Mouse (Mus musculus) limb, embryonic 14.5 days (tissue): ENCODE data around the gene Eif5a. TPM values are rescaled to one million over a fixed set of nuclear protein-coding genes. Genes with fewer than 3 reads are reported as not detected.
"Not testable (repeated sequence)": the region's sequence is repeated elsewhere in the genome, so short reads cannot be mapped to it uniquely, and the experiment has no call there.

ENCODE experiments used
- ATAC-seq: fragments of 200-750 bp; cut with Nextera tagmentation; 2 replicates; pipeline ENCODE4 v1.8.0; 2017; ENCODE audit warnings: low read depth, moderate number of reproducible peaks, moderate TSS enrichment; ENCODE audit not compliant: low FRiP score
- DNase-seq: peaks from one replicate; pipeline ENCODE4 v3.0.0-alpha.2; 2015; ENCODE audit warnings: low spot score
- H3K27ac ChIP-seq: fragments of 300-500 bp; sonication (generic); replicated peaks from 2 replicates; pipeline ENCODE4 v1.5.1; 2014; ENCODE audit warnings: low read depth, mild to moderate bottlenecking, low read length, moderate library complexity, mixed read lengths
- H3K27me3 ChIP-seq: fragments of 300-500 bp; sonication (generic); 2 replicates; pipeline ENCODE4 v1.6.1; 2014; ENCODE audit warnings: low read length, mixed read lengths; ENCODE audit not compliant: control insufficient read depth, insufficient read depth
- H3K36me3 ChIP-seq: fragments of 300-500 bp; sonication (generic); 2 replicates; pipeline ENCODE4 v1.6.1; 2014; ENCODE audit warnings: mild to moderate bottlenecking, low read length, moderate library complexity, mixed read lengths; ENCODE audit not compliant: control insufficient read depth, insufficient read depth
- H3K4me1 ChIP-seq: fragments of 300-500 bp; sonication (generic); 2 replicates; pipeline ENCODE4 v1.6.1; 2014; ENCODE audit warnings: antibody characterized with exemption, low read length, mixed read lengths; ENCODE audit not compliant: control insufficient read depth, insufficient read depth
- H3K4me2 ChIP-seq: fragments of 300-500 bp; sonication (generic); replicated peaks from 2 replicates; pipeline ENCODE4 v1.6.1; 2014; ENCODE audit warnings: low read depth, mild to moderate bottlenecking, low read length, moderate library complexity; ENCODE audit not compliant: severe bottlenecking
- H3K4me3 ChIP-seq: fragments of 300-500 bp; sonication (generic); replicated peaks from 2 replicates; pipeline ENCODE4 v1.5.1; 2014; ENCODE audit warnings: low read length
- H3K9ac ChIP-seq: fragments of 300-500 bp; sonication (generic); 2 replicates; pipeline ENCODE4 v1.6.1; 2014; ENCODE audit warnings: mild to moderate bottlenecking, low read depth, low read length, moderate library complexity; ENCODE audit not compliant: severe bottlenecking
- H3K9me3 ChIP-seq: fragments of 300-500 bp; sonication (generic); 2 replicates; pipeline ENCODE4 v1.6.1; 2016; ENCODE audit warnings: low read length; ENCODE audit not compliant: control insufficient read depth
- POLR2A ChIP-seq: fragments of 200-500 bp; IDR thresholded peaks from 2 replicates; pipeline ENCODE4 v1.8.0; 2012; ENCODE audit warnings: inconsistent platforms, mild to moderate bottlenecking, moderate library complexity, borderline replicate concordance; ENCODE audit not compliant: insufficient read depth, insufficient read length; ENCODE audit errors: extremely low read depth
- WGBS: fragments of 180-500 bp; shearing (Covaris S2); extraction: QIAGEN DNeasy Blood & Tissue Kit; methylation state at CpG from one replicate; pipeline ENCODE4 v1.1.7; 2014; 5-methylcytosine and 5-hydroxymethylcytosine counted together
- polyA plus RNA-seq, 2 experiments: library from polyadenylated mRNA; depleted of rRNA in 1 of 2; stranded (reverse) in 1 of 2; unstranded in 1 of 2; fragments of >200 nt; fragmentation: Nextera tagmentation in 1 of 2; extraction: Ambion mirVana in 1 of 2; gene quantifications; 2 replicates each; pipeline versions ENCODE4 v1.2.1 to v1.2.3; 2012 to 2014

Gene Eif5a
- polyA plus RNA-seq, 2 experiments: 1,079 to 1,603 TPM

- H3K27ac ChIP-seq: no peak overlapping the region
Measured at GRCm38 (mm10) chr11:69933066-69933465, 11.3 kb upstream of the Eif5a start.

GRCm38 (mm10) chr11:69932254-69932653 is 10.5 kb upstream of the Eif5a start:
- Histone ChIP-seq H3K27ac (no peak overlapping the region), H3K4me2 (no peak overlapping the region), H3K9ac (no peak overlapping the region), H3K4me1 (peaks cover 16% of the 10 kb centered on the region), H3K27me3 (no peaks in the 10 kb centered on the region), H3K36me3 (no peaks in the 10 kb centered on the region), H3K4me3 (no peak overlapping the region), H3K9me3 (no peaks in the 10 kb centered on the region)
- no peak for TF ChIP-seq POLR2A
- WGBS: 34% methylated on average over 3 of the region's 3 CpGs
- DNase-seq (no peak), ATAC-seq (no peak)

More at GRCm38 (mm10) chr11:69933066-69933465, 11.3 kb upstream of the Eif5a start:
- no peak for DNase-seq
- Histone ChIP-seq H3K4me2 (no peak overlapping the region), H3K9me3 (no peaks in the 10 kb centered on the region), H3K27me3 (no peaks in the 10 kb centered on the region), H3K4me3 (no peak overlapping the region), H3K4me1 (peaks cover 21% of the 10 kb centered on the region), H3K9ac (no peak overlapping the region), H3K36me3 (no peaks in the 10 kb centered on the region)
- TF ChIP-seq POLR2A: no peak
- WGBS: 76% methylated on average over 4 of the region's 4 CpGs
- ATAC-seq: no peak

GRCm38 (mm10) chr11:69931769-69932168 is 10.0 kb upstream of the Eif5a start:
- Histone ChIP-seq H3K36me3 (no peaks in the 10 kb centered on the region), H3K4me1 (peaks cover 11% of the 10 kb centered on the region), H3K9ac (no peak overlapping the region), H3K4me3 (no peak overlapping the region), H3K4me2 (no peak overlapping the region), H3K9me3 (no peaks in the 10 kb centered on the region), H3K27me3 (no peaks in the 10 kb centered on the region), H3K27ac (no peak overlapping the region)
- TF ChIP-seq POLR2A: no peak
- whole genome bisulfite sequencing: 64% methylated on average over 8 of the region's 8 CpGs
- ATAC-seq (no peak), DNase-seq (no peak)

- no peak overlapping the region for H3K4me3 ChIP-seq
- H3K4me2 ChIP-seq: no peak overlapping the region
- 63% methylated on average over 3 of the region's 3 CpGs for WGBS
- DNase-seq (no peak), ATAC-seq (no peak)
- no peak for TF ChIP-seq POLR2A
- H3K27me3 ChIP-seq: no peaks in the 10 kb centered on the region
- H3K9ac ChIP-seq: no peak overlapping the region
- H3K27ac ChIP-seq: no peak overlapping the region
- no peaks in the 10 kb centered on the region for H3K36me3 ChIP-seq
- H3K4me1 ChIP-seq: peaks cover 4% of the 10 kb centered on the region
- no peaks in the 10 kb centered on the region for H3K9me3 ChIP-seq
Measured at GRCm38 (mm10) chr11:69930967-69931537, 9.3 kb upstream of the Eif5a start.

- H3K4me3 ChIP-seq: not testable (repeated sequence)
Measured at GRCm38 (mm10) chr11:69930176-69930575, 8.4 kb upstream of the Eif5a start.

GRCm38 (mm10) chr11:69929712-69930111 is 8.0 kb upstream of the Eif5a start:
- Histone ChIP-seq H3K4me2 (no peak overlapping the region), H3K4me1 (peaks cover 3% of the 10 kb centered on the region; the same call in 1 of the 2 replicates), H3K27me3 (no peaks in the 10 kb centered on the region), H3K9ac (no peak overlapping the region), H3K27ac (no peak overlapping the region), H3K36me3 (no peaks in the 10 kb centered on the region), H3K9me3 (no peaks in the 10 kb centered on the region), H3K4me3 (no peak overlapping the region)
- WGBS: 80% methylated on average over 4 of the region's 4 CpGs
- ATAC-seq (no peak), DNase-seq (no peak)
- no peak for TF ChIP-seq POLR2A

More at GRCm38 (mm10) chr11:69930176-69930575, 8.4 kb upstream of the Eif5a start:
- not testable (repeated sequence) for H3K4me1 ChIP-seq, H3K4me2 ChIP-seq, H3K27me3 ChIP-seq, ATAC-seq, H3K36me3 ChIP-seq, H3K27ac ChIP-seq, DNase-seq, H3K9me3 ChIP-seq, H3K9ac ChIP-seq
- WGBS: 89% methylated on average over 8 of the region's 8 CpGs
